Mouse (Mus musculus) ES-E14 (cell line): ENCODE data around the gene Cd9. TPM values are rescaled to one million over a fixed set of nuclear protein-coding genes. Genes with fewer than 3 reads are reported as not detected.

Experiments used
- DNase-seq: peaks from one replicate; pipeline ENCODE4 v3.0.0-alpha.2; 2013; ENCODE audit warnings: low read depth, low spot score
- H3K27ac ChIP-seq: 2 replicates; pipeline ENCODE4 v1.5.1; 2012; ENCODE audit warnings: low read depth, mild to moderate bottlenecking, low read length, moderate library complexity, mixed read lengths; ENCODE audit not compliant: poor library complexity, insufficient read depth, severe bottlenecking
- H3K36me3 ChIP-seq: 2 replicates; pipeline ENCODE4 v1.6.1; 2012; ENCODE audit warnings: mild to moderate bottlenecking, low read length, moderate library complexity, mixed read lengths; ENCODE audit not compliant: control insufficient read depth, poor library complexity, insufficient read depth, severe bottlenecking
- H3K4me1 ChIP-seq, 2 experiments: fragments of 150-350 bp in 1 of 2; sonication (generic) in 1 of 2; 2 replicates each; pipeline ENCODE4 v1.6.1; 2012; ENCODE audit warnings: low read length in 2 of 2, mild to moderate bottlenecking in 1 of 2, mixed read lengths in 1 of 2; ENCODE audit not compliant: control insufficient read depth in 2 of 2, insufficient read depth in 2 of 2, poor library complexity in 1 of 2
- H3K4me3 ChIP-seq, 2 experiments: fragments of 150-350 bp in 1 of 2; sonication (generic) in 1 of 2; 2 replicates each; pipeline ENCODE4 v1.5.1; 2012; ENCODE audit warnings: low read length in 2 of 2, low read depth in 1 of 2, mild to moderate bottlenecking in 1 of 2, mixed read lengths in 1 of 2; ENCODE audit not compliant: insufficient read depth in 1 of 2, poor library complexity in 1 of 2, severe bottlenecking in 1 of 2
- H3K9ac ChIP-seq: 2 replicates; pipeline ENCODE4 v1.6.1; 2012; ENCODE audit warnings: low read depth, mild to moderate bottlenecking, low read length, mixed read lengths; ENCODE audit not compliant: poor library complexity, insufficient read depth, severe bottlenecking
- H3K9me3 ChIP-seq: fragments of 150-350 bp; sonication (generic); 2 replicates; pipeline ENCODE4 v1.6.1; 2012; ENCODE audit warnings: low read depth, mild to moderate bottlenecking, low read length; ENCODE audit not compliant: control insufficient read depth, insufficient read depth
- CHD2 ChIP-seq: IDR thresholded peaks from 2 replicates; pipeline ENCODE4 v1.6.1; 2014; ENCODE audit warnings: mild to moderate bottlenecking, low read depth, low read length, inconsistent platforms
- HCFC1 ChIP-seq: IDR thresholded peaks from 2 replicates; pipeline ENCODE4 v1.6.1; 2012; ENCODE audit warnings: low read length, inconsistent platforms, borderline replicate concordance; ENCODE audit not compliant: insufficient read depth
- MAFK ChIP-seq: IDR thresholded peaks from 2 replicates; pipeline ENCODE4 v1.6.1; 2014; ENCODE audit warnings: mild to moderate bottlenecking, low read depth, low read length, inconsistent platforms; ENCODE audit not compliant: insufficient read depth
- ZC3H11A ChIP-seq: IDR thresholded peaks from 2 replicates; pipeline ENCODE4 v1.6.1; 2012; ENCODE audit warnings: low read depth, mild to moderate bottlenecking, inconsistent platforms, low read length, borderline replicate concordance
- ZNF384 ChIP-seq: IDR thresholded peaks from 2 replicates; pipeline ENCODE4 v1.6.1; 2012; ENCODE audit warnings: low read depth, low read length, inconsistent platforms
- in situ Hi-C, 2 experiments: fragments of 600-800 bp; cut with MboI; formaldehyde crosslinking; loops; one replicate each; pipeline ENCODE4 v1.15.1; 2025; ENCODE audit warnings: low sequenced_read_pairs in 2 of 2, inconsistent platforms in 1 of 2; ENCODE audit not compliant: unreplicated experiment in 2 of 2
- total RNA-seq: library from RNA; depleted of rRNA; stranded (reverse); fragments of 300-350 nt; gene quantifications from 2 replicates; pipeline ENCODE4 v1.2.3, GENCODE M21; 2012

The Cd9 gene
- total RNA-seq, 1 experiment, result 228 TPM

DNA sequence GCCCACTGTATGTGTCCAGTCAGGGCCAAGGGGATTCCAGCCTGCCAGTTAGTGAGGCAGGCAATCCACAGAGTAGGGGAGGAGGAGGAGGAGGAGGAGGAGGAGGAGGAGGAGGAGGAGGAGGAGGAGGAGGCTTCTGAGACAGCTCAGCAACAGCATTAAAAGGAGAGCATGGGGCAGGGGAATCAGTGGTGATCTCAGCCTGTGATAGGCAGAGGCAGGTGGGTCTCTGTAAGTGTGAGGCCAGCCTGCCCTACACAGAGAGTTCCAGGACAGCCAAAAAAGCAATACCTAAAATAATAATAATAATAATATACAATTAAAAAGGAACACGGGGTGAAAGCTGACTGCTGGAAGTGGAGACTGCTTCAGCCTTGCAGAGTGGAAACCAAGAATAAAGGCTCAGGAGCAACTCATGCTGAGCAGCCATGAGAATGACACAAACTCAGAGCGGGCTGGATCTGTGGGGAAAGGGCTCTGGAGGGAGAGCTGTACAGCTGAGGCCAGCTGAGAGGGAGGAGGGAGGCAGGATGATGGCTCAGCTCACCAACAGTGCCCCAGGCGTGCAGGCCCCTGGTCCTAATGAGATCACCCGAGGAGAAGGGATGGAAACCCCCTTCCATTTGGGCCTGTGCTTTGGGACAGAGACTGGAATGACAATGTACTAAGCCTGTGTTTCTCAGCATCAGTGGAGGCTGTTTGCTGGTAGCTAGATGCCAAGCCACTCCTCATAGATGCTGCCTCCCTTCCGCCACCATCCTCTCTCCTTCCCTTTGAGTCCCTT is 59.7 kb downstream of the Cd9 start:
- H3K27ac ChIP-seq, result peak overlapping the region; percentile 98
- no peak for DNase-seq
- in situ Hi-C loops, result no loop called here
- no peak for TF ChIP-seq ZC3H11A
- no peak for TF ChIP-seq ZNF384
- no peak for TF ChIP-seq CHD2
- TF ChIP-seq MAFK, result no peak
- no peak for TF ChIP-seq HCFC1
- H3K4me3 ChIP-seq, result peak overlapping the region in 1 of 2 experiments; percentile 15; a peak in 1 of 4 replicates
- H3K9me3 ChIP-seq, result no peaks in the 10 kb centered on the region; the same call in 1 of the 2 replicates
- H3K9ac ChIP-seq, result peak overlapping the region; percentile 60
- peaks cover 5% of the 10 kb centered on the region; the same call in 1 of the 2 replicates for H3K36me3 ChIP-seq
- H3K4me1 ChIP-seq, result peaks cover 15 to 27% of the 10 kb centered on the region in 2 experiments

DNA sequence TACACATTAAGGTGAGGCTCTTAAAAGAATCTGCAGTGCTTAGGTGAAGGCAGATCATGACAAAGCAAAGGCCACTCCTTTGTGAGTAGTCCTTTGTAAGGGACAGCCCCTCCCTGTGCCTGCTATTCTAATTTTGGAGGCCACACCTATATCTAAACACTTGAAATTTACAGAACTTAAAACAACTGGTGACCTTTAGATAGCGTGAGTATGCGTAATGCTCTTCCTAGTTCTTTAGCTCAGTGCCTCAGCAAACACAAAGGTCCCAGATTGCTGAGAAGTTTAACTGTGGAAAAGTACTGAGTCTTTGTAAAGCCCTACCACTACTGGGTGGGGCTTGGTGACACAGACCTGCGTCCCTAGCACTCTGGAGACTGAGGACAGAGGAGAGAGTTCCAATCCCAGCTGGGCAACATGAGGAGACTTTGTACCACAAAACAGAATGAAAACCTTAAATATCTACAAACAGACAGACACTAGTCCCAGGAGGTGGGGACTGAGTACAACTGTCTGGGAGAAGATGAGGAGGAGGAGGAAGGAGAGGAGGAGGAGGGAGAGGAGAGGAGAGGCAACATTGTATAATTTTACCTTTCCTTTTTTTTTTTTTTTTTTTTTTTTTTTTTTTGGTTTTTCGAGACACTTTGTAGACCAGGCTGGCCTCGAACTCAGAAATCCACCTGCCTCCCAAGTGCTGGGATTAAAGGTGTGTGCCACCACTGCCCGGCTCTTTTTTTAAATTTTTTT is 60.7 kb downstream of the Cd9 start:
- no peaks in the 10 kb centered on the region for H3K9me3 ChIP-seq
- H3K36me3 ChIP-seq, result peaks cover 5% of the 10 kb centered on the region; the same call in 1 of the 2 replicates
- in situ Hi-C loops, result no loop called here
- peak overlapping the region; percentile 57; the same call in 1 of the 2 replicates for H3K9ac ChIP-seq
- DNase-seq, result peak; percentile 87
- peak overlapping the region in 1 of 2 experiments; percentile 37; a peak in 1 of 4 replicates for H3K4me3 ChIP-seq
- TF ChIP-seq ZNF384 (peak; percentile 93), ZC3H11A (no peak), CHD2 (peak; percentile 43; the same call in 1 of the 2 replicates), MAFK (peak; percentile 55), HCFC1 (no peak)
- H3K4me1 ChIP-seq, result peaks cover 15 to 27% of the 10 kb centered on the region in 2 experiments
- peak overlapping the region; percentile 98 for H3K27ac ChIP-seq

DNA sequence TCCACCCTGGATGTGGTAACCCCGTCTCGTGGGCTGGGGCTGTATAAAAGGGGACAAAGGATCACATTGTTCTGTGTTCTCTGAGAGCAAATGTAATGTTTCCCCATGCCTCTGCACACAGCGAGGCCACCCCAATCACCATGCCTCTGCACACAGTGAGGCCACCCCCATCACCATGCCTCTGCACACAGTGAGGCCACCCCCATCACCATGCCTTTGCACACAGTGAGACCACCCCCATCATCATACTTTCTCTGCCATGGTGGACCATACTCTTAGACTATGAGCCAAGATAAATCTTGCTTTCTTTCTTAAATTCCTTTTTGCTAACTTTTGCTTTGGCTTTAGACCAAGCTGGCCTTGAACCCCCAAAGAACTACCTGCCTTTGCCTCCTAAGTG is 61.3 kb downstream of the Cd9 start:
- Histone ChIP-seq H3K27ac (peak overlapping the region; percentile 97), H3K4me1 (peaks cover 15 to 27% of the 10 kb centered on the region in 2 experiments), H3K9me3 (no peaks in the 10 kb centered on the region), H3K9ac (peak overlapping the region; percentile 27), H3K4me3 (peak overlapping the region in 1 of 2 experiments; percentile 37; a peak in 2 of 4 replicates), H3K36me3 (peaks cover 5% of the 10 kb centered on the region; the same call in 1 of the 2 replicates)
- TF ChIP-seq ZC3H11A (no peak), CHD2 (no peak), ZNF384 (no peak)
- DNase-seq, result no peak
- in situ Hi-C loops, result no loop called here

DNA sequence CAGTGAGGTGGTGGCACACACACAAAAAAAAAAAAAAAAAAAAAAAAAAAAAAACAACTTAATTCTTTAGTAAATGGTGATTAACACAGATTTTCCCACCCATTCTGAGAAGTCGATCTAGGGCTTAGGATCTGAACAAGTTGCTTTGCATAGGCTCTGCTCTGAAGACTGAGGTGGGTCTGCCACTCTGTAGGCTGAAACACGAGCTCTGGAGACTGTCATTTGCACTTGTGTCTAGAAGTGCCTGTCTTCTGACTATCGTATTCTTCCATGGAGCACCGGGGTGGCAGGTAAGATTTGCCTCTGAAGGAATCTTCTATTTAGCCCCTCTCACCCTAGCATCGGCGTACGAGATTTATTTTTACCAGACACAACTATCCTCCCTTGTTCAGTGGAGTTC is 62.1 kb downstream of the Cd9 start:
- H3K27ac ChIP-seq, result peak overlapping the region; percentile 97

More for the DNA sequence above, 62.1 kb downstream of the Cd9 start:
- Histone ChIP-seq H3K36me3 (peaks cover 5% of the 10 kb centered on the region; the same call in 1 of the 2 replicates), H3K4me1 (peaks cover 15 to 28% of the 10 kb centered on the region in 2 experiments), H3K9me3 (no peaks in the 10 kb centered on the region), H3K9ac (peak overlapping the region; percentile 27; the same call in 1 of the 2 replicates), H3K4me3 (peak overlapping the region; percentile 15 to 37)
- TF ChIP-seq CHD2, result no peak
- peak; percentile 89 for TF ChIP-seq ZNF384
- TF ChIP-seq HCFC1, result no peak
- no peak for TF ChIP-seq ZC3H11A
- TF ChIP-seq MAFK, result no peak
- in situ Hi-C loops, result no loop called here
- DNase-seq, result no peak
